24 mouse cellular contexts compared by ENCODE assay signal in genomic region chr6:146346545-146347195, GRCm38 (mm10).
DNase-seq lines count a peak whose midpoint lies in the region; ATAC-seq and TF ChIP-seq lines count a peak whose summit lies in the region.
"Had no signal": no experiment of that assay in that cellular context is flagged by ENCODE, and none has a peak within 500 bp of the region (broad histone marks: within the 10 kb centered on the region; RNA-seq: fewer than 3 reads in every experiment).

No protein-coding gene starts in this region.

- peaks cover 6% of the 10 kb centered on the region; the same call in 1 of the 2 replicates for H3K4me1 ChIP-seq in liver, adult 2 months (ENCODE audit: control insufficient read depth, insufficient read depth, low read length)
- H3K4me1 ChIP-seq in liver, embryonic 12.5 days, result no peaks in the 10 kb centered on the region
- peaks cover 3% of the 10 kb centered on the region; the same call in 1 of the 2 replicates for H3K4me1 ChIP-seq in midbrain, embryonic 11.5 days (ENCODE audit: control insufficient read depth, insufficient read depth, low read length)
- peaks cover 19% of the 10 kb centered on the region for H3K4me1 ChIP-seq in midbrain, embryonic 10.5 days
- H3K4me1 ChIP-seq in liver, postnatal 0 days (ENCODE audit: insufficient read depth), result no peaks in the 10 kb centered on the region
- H3K4me1 ChIP-seq: heart, embryonic 15.5 days had no signal

- TF ChIP-seq POLR2A in liver, adult 2 months (IDR thresholded peaks at IDR 0.05; ENCODE audit: extremely low read depth, insufficient read depth, low read length), result no peak

- peak; percentile 71 for DNase-seq in liver, adult 2 months (ENCODE audit: extremely low read depth, low read depth, low spot score)
- peak; percentile 2 for DNase-seq in midbrain, embryonic 11.5 days (ENCODE audit: low spot score, missing footprints)
- no peak for DNase-seq in midbrain, embryonic 10.5 days (ENCODE audit: low spot score)
- DNase-seq in liver, postnatal 0 days, result no peak
- DNase-seq in kidney, adult 9 months, result no peak
- DNase-seq: adrenal gland, adult 2 months; adrenal gland, postnatal 25 days; cerebellum, adult 18-20 months; cerebellum, adult 9-10 months; cerebellum, postnatal 14 days; gastrocnemius, postnatal 10 days; gastrocnemius, postnatal 36 days; heart, postnatal 10 days; heart, postnatal 36 days had no signal

- H3K79me2 ChIP-seq in liver, adult 2 months (ENCODE audit: control insufficient read depth, insufficient read depth, low read length), result no peaks in the 10 kb centered on the region

- H3K9ac ChIP-seq in liver, adult 2 months (ENCODE audit: low read depth, low read length), result no peak overlapping the region
- H3K9ac ChIP-seq in liver, embryonic 12.5 days, result no peak overlapping the region
- H3K9ac ChIP-seq in midbrain, embryonic 11.5 days (ENCODE audit: low read length), result no peak overlapping the region
- H3K9ac ChIP-seq in liver, postnatal 0 days (replicated peaks), result no peak overlapping the region
- H3K9ac ChIP-seq: forebrain, embryonic 13.5 days; heart, embryonic 12.5 days; heart, embryonic 15.5 days; hindbrain, embryonic 13.5 days had no signal

- no peak for ATAC-seq in liver, embryonic 12.5 days
- no peak for ATAC-seq in midbrain, embryonic 11.5 days (ENCODE audit: low FRiP score)
- ATAC-seq in liver, postnatal 0 days, result peak; percentile 80
- ATAC-seq: CD4-positive, CD25-positive, alpha-beta regulatory T cell, adult 4 months; forebrain, embryonic 13.5 days; forebrain, embryonic 16.5 days; hindbrain, embryonic 16.5 days had no signal

- no peak overlapping the region for H3K4me3 ChIP-seq in liver, adult 2 months (ENCODE audit: insufficient read depth, low read depth, low read length)
- H3K4me3 ChIP-seq in liver, embryonic 12.5 days, result no peak overlapping the region
- H3K4me3 ChIP-seq in midbrain, embryonic 11.5 days (ENCODE audit: low read depth, low read length), result no peak overlapping the region
- no peak overlapping the region for H3K4me3 ChIP-seq in midbrain, embryonic 10.5 days
- H3K4me3 ChIP-seq in liver, postnatal 0 days (ENCODE audit: low read depth, low read length), result no peak overlapping the region
- H3K4me3 ChIP-seq: forebrain, embryonic 10.5 days; forebrain, embryonic 13.5 days; heart, embryonic 12.5 days; heart, embryonic 15.5 days; hindbrain, embryonic 10.5 days; hindbrain, embryonic 13.5 days had no signal

- peaks cover 9% of the 10 kb centered on the region; the same call in 1 of the 2 replicates for H3K36me3 ChIP-seq in liver, adult 2 months (ENCODE audit: control insufficient read depth, insufficient read depth, low read length)
- H3K36me3 ChIP-seq in liver, embryonic 12.5 days, result no peaks in the 10 kb centered on the region
- H3K36me3 ChIP-seq in midbrain, embryonic 11.5 days (ENCODE audit: control insufficient read depth, insufficient read depth, low read length), result no peaks in the 10 kb centered on the region
- no peaks in the 10 kb centered on the region for H3K36me3 ChIP-seq in midbrain, embryonic 10.5 days
- H3K36me3 ChIP-seq in liver, postnatal 0 days (replicated peaks; ENCODE audit: insufficient read depth, low read length), result peaks cover 13% of the 10 kb centered on the region; the same call in 1 of the 2 replicates
- H3K36me3 ChIP-seq: forebrain, embryonic 10.5 days; hindbrain, embryonic 10.5 days; hindbrain, embryonic 13.5 days had no signal

- no peak overlapping the region for H3K4me2 ChIP-seq in liver, embryonic 12.5 days
- no peak overlapping the region for H3K4me2 ChIP-seq in midbrain, embryonic 11.5 days
- no peak overlapping the region for H3K4me2 ChIP-seq in liver, postnatal 0 days (ENCODE audit: low read depth, low read length)
- H3K4me2 ChIP-seq: forebrain, embryonic 13.5 days; heart, embryonic 12.5 days; heart, embryonic 15.5 days; hindbrain, embryonic 13.5 days had no signal

- no peaks in the 10 kb centered on the region for H3K9me3 ChIP-seq in liver, embryonic 12.5 days (replicated peaks)
- H3K9me3 ChIP-seq in midbrain, embryonic 11.5 days (ENCODE audit: control insufficient read depth, low read length), result no peaks in the 10 kb centered on the region
- no peaks in the 10 kb centered on the region for H3K9me3 ChIP-seq in midbrain, embryonic 10.5 days (replicated peaks)
- H3K9me3 ChIP-seq in liver, postnatal 0 days (ENCODE audit: low read length), result no peaks in the 10 kb centered on the region
- H3K9me3 ChIP-seq: forebrain, embryonic 10.5 days; forebrain, embryonic 13.5 days; heart, embryonic 12.5 days; heart, embryonic 15.5 days; hindbrain, embryonic 13.5 days had no signal

- no peak for TF ChIP-seq EP300 in liver, postnatal 0 days (IDR thresholded peaks at IDR 0.05; ENCODE audit: low read depth)

- no peaks in the 10 kb centered on the region for H3K27me3 ChIP-seq in liver, adult 2 months (ENCODE audit: control insufficient read depth, insufficient read depth, low read length)
- no peaks in the 10 kb centered on the region for H3K27me3 ChIP-seq in liver, embryonic 12.5 days (replicated peaks)
- no peaks in the 10 kb centered on the region for H3K27me3 ChIP-seq in midbrain, embryonic 11.5 days (ENCODE audit: control insufficient read depth, insufficient read depth, low read length)
- no peaks in the 10 kb centered on the region for H3K27me3 ChIP-seq in midbrain, embryonic 10.5 days (ENCODE audit: low read depth, poor library complexity, severe bottlenecking)
- H3K27me3 ChIP-seq in liver, postnatal 0 days (ENCODE audit: insufficient read depth, low read length), result no peaks in the 10 kb centered on the region
- H3K27me3 ChIP-seq: forebrain, embryonic 13.5 days; heart, embryonic 12.5 days; heart, embryonic 15.5 days; hindbrain, embryonic 13.5 days had no signal

- H3K27ac ChIP-seq in liver, adult 2 months (replicated peaks; ENCODE audit: insufficient read depth, low read depth, low read length), result no peak overlapping the region
- no peak overlapping the region for H3K27ac ChIP-seq in liver, embryonic 12.5 days
- H3K27ac ChIP-seq in midbrain, embryonic 11.5 days (ENCODE audit: low read depth, low read length), result no peak overlapping the region
- H3K27ac ChIP-seq in midbrain, embryonic 10.5 days (replicated peaks), result no peak overlapping the region
- peak overlapping the region; percentile 52; the same call in 1 of the 2 replicates for H3K27ac ChIP-seq in liver, postnatal 0 days (ENCODE audit: low read depth)
- H3K27ac ChIP-seq: forebrain, embryonic 13.5 days; heart, embryonic 15.5 days; hindbrain, embryonic 10.5 days; hindbrain, embryonic 13.5 days had no signal

- TF ChIP-seq CTCF in liver, adult 2 months (IDR thresholded peaks at IDR 0.05; ENCODE audit: low read depth, low read length), result no peak
- TF ChIP-seq CTCF in liver, postnatal 0 days (IDR thresholded peaks at IDR 0.05; ENCODE audit: low read depth), result no peak

- 80% methylated on average over 8 of the region's 8 CpGs for WGBS in liver, adult 2 months
- 77% methylated on average over 8 of the region's 8 CpGs for WGBS in liver, embryonic 12.5 days (ENCODE audit: insufficient replicate concordance)
- 82% methylated on average over 8 of the region's 8 CpGs for WGBS in midbrain, embryonic 11.5 days
- WGBS in midbrain, embryonic 10.5 days, result 93% methylated on average over 8 of the region's 8 CpGs
- 86% methylated on average over 8 of the region's 8 CpGs for WGBS in liver, postnatal 0 days (ENCODE audit: insufficient replicate concordance)

Comparison
In these comparisons a context has a peak if more than half of its experiments do, and no peak if none do; other contexts are left out.
1. DNase-seq: peak in liver, adult 2 months (single experiment) and midbrain, embryonic 11.5 days (single experiment); none in midbrain, embryonic 10.5 days (single experiment), liver, postnatal 0 days (single experiment) and kidney, adult 9 months (single experiment).